Mouse (Mus musculus) heart, postnatal 0 days (tissue): ENCODE measurements at regions not wholly inside any gene's neighbourhood (a gene's known extent, or its start where the extent isn't known, plus 50 kb on each side); places are given as distances from the start of the nearest gene placed in this dataset.

Experiments used
- CTCF ChIP-seq: IDR thresholded peaks from 2 replicates; pipeline ENCODE4 v1.5.1; 2016; ENCODE audit warnings: antibody characterized with exemption, control low read depth, low read depth
- EP300 ChIP-seq: IDR thresholded peaks from 2 replicates; pipeline ENCODE4 v1.6.1; 2016; ENCODE audit warnings: antibody characterized with exemption, low read depth

- TF ChIP-seq EP300 (no peak), CTCF (no peak)
Measured at GRCm38 (mm10) chr4:64219802-64220201, 173.0 kb upstream of the Tnc start.
